Mouse (Mus musculus) left cerebral cortex, postnatal 10 days (tissue): Measurements from ENCODE around the gene Cadps. TPM values are rescaled to one million over a fixed set of nuclear protein-coding genes. Genes with fewer than 3 reads are reported as not detected.
A peak's percentile ranks its signal among the peaks of the same experiment; 100 is the strongest.

Experiments used
- DNase-seq, 2 experiments: peaks; one replicate each; pipeline ENCODE4 v3.0.0; 2021 to 2022; ENCODE audit warnings: low spot score in 2 of 2, mixed read lengths in 1 of 2; ENCODE audit errors: extremely low spot score in 1 of 2
- intact Hi-C: fragments of 180-260 bp; cut with DNase I; formaldehyde crosslinking; loops from one replicate; pipeline ENCODE4 v1.15.1; 2025
- total RNA-seq, 2 experiments: library from RNA; stranded (reverse); gene quantifications; 2 replicates each; pipeline ENCODE4 v1.2.3; 2021

Gene Cadps
- total RNA-seq, 2 experiments from 2014 or later, result 227 to 236 TPM

GRCm38 (mm10) chr14:12551353-12551752 lies 271.5 kb downstream of the Cadps start:
- no peak for DNase-seq
- intact Hi-C loops, result no loop called here

DNA sequence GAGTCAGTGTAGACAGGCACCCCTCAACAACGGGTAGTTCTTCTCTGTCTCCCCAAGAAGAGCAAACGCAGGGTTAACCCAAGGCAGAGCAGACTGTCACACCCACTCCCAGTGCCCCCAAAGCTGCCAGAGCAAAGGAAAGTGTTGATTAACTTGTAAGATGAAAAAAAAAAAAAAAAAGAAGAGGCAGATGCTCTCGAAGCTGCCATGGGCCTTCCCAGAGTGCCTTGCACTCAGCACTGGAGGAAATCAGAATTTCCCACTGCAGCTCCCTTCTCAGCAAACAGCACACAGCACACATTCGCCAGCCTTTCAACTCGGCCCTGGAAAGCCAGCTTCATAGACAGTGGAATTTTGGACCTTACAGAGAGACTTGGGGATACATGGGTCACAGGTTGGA lies 271.9 kb downstream of the Cadps start:
- DNase-seq, result no peak
- intact Hi-C loops, result no loop called here

DNA sequence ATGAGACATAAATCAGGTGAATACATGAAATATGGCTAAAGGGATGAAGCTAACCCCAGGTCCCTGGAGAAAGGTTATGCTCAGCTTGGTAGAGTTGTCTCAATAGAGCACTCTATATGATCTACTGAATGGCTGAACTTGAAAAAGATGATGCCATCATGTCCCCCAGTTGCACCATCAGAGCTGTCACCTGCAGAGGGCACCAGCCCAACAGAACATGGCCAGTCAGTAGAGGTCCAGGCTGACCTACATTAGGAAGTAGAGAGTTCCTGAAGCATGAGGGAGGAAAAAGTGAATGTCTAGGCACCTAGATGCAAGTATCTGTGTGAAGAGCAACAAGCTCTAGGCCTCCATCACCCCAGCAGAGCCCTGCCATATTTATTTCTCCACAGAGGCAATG lies 273.6 kb downstream of the Cadps start:
- intact Hi-C loops, result no loop called here
- DNase-seq, result no peak

GRCm38 (mm10) chr14:12547496-12547895 lies 275.4 kb downstream of the Cadps start:
- intact Hi-C loops, result no loop called here
- DNase-seq, result no peak

DNA sequence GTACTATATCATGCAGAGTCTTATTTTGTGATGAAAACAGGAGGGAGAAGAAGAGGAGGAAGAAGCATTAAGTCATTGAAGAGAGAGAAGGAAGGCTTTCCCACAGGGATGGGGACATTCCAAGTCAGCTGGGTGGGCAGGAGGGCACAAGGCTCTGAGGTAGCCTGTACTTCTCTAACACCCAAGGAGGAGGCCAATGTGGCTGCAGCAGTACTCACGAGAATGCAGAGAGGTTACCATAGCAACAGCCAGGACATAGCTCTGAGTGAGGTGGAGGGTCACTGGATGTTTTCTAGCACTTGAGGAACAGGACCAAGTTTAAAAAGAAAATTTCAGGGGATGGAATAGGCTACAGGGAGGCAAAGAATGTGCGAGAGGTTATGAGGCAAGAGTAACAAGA lies 281.1 kb downstream of the Cadps start:
- DNase-seq, result no peak
- intact Hi-C loops, result no loop called here

- intact Hi-C loops, result no loop called here
- DNase-seq, result no peak
Observed at GRCm38 (mm10) chr14:12539071-12539470, 283.8 kb downstream of the Cadps start.

DNA sequence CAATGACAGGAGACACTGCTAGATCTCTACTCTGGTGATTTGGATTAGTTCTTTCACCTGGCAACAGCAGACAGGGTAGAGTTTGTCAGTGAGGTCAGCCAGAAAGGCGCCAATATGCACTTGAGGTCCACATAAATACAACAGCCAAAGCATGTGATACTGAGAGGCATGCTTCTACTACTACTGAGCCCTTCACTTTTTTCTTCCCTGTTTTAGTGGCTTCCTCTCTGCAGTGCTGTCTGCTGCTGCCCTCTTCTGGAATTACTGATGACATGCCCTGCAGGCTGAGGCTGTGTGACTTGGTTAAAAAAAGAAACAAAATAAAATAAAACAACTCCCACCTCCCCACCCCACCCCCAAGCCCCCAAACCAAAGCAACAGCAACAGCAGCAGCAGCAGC lies 291.8 kb downstream of the Cadps start:
- intact Hi-C loops, result loop anchor here (5.0 kb wide), 3 partner anchors 124 to 374 kb away; no protein-coding TSS in a partner anchor
- peak in 1 of 2 experiments; percentile 39 for DNase-seq

- intact Hi-C loops, result loop anchor here (5.0 kb wide), 3 partner anchors 123 to 373 kb away; no protein-coding TSS in a partner anchor
- no peak for DNase-seq
Observed at GRCm38 (mm10) chr14:12530554-12530953, 292.3 kb downstream of the Cadps start.

DNA sequence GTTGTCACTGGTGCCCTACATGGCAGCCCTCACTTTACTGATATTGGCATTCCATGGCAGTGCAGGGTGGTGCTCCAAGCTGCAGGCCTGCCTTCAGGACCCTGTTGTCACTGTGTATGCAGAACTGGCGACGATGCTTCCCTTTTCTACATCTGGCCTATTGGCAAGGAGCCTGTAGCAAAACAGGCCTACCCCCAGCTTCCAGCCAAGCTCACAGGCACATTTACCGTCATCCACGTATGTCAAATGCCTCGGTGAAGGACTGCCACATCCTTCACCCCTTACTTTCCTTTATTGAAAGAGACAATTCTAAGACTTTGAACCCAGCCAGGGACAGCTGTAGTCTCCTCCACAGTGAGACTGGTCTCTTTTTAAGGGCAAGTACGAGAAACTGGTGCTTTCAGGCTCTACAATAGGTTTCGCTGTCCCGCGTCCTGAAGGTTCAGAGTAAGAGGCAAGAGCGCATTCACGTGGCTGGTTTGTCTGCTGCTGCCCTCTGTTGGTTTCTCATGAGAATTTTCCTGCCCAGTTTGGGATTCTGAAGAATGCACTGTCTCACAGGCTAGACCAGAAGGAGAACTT lies 292.8 kb downstream of the Cadps start:
- intact Hi-C loops, result loop anchor here (5.0 kb wide), 3 partner anchors 123 to 373 kb away; no protein-coding TSS in a partner anchor
- DNase-seq, result peak; percentile 34 to 61

- intact Hi-C loops, result no loop called here
- no peak for DNase-seq
Observed at GRCm38 (mm10) chr14:12527296-12527695, 295.6 kb downstream of the Cadps start.

DNA sequence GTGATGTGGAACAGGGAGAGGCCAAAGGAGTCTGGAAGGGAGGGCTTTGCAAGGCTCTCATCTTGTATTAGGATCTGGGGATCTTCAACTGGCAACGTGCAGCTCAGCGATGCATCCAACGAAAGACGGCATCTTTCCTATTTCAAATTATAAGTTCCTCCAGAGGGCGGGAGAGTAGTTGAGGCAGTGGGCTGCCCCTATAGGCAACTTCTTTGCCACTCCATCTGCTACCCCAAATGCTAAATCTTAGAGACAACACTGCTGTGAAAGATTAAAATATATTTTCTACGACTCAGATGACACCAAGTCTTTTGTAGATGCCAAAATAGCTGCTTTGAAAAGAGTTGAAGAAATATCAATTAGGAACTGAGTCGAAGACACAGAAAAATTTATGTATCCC lies 315.9 kb downstream of the Cadps start:
- DNase-seq, result no peak
- intact Hi-C loops, result no loop called here

GRCm38 (mm10) chr14:12504191-12504947 lies 318.5 kb downstream of the Cadps start:
- no peak for DNase-seq
- intact Hi-C loops, result no loop called here

- peak in 1 of 2 experiments; percentile 40 for DNase-seq
- intact Hi-C loops, result no loop called here
Observed at GRCm38 (mm10) chr14:12462206-12462605, 360.7 kb downstream of the Cadps start.

DNA sequence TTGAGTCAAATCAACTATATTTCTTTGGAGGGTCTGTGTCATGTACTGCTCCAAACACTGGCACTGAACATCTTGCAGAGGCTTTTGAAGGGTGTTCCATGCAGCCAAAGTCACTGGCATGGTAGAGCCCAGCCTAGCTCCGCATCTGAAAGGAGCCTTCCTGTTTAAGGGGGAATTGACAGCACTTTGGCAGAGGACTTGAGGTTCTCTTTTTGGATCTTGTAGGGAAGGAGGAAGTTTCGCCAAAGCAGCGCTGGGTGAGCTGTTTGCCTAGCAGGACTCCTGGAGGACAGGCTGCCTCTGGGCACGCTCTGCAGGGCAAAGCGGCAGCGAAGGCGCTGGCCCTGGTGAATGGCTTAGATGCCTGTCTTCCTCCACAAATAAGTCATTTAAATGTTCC lies 363.2 kb downstream of the Cadps start:
- peak; percentile 27 to 34 for DNase-seq
- intact Hi-C loops, result no loop called here

GRCm38 (mm10) chr14:12455064-12455591 lies 367.8 kb downstream of the Cadps start:
- no peak for DNase-seq
- intact Hi-C loops, result no loop called here

DNA sequence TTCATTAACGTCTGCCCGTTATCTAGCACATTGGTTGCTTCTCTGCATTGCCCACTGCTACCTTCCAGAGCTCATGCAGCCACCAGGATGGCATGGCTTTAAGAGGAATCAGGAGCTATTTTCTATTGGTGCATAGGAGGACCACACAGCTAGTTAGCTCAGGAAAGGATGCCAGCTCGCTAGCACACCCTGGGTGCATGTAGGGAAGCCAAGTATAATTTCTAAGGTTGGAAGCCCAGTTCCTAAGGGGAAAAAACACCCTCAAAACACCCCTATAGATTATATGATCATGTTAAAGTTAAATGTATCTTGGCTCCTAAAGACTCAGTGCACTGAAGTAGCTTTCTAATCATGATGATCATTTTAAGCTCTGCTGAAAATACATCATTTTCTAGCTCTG lies 372.1 kb downstream of the Cadps start:
- DNase-seq, result no peak
- intact Hi-C loops, result no loop called here

- intact Hi-C loops, result no loop called here
- DNase-seq, result no peak
Observed at GRCm38 (mm10) chr14:12448883-12449282, 374.0 kb downstream of the Cadps start.

DNA sequence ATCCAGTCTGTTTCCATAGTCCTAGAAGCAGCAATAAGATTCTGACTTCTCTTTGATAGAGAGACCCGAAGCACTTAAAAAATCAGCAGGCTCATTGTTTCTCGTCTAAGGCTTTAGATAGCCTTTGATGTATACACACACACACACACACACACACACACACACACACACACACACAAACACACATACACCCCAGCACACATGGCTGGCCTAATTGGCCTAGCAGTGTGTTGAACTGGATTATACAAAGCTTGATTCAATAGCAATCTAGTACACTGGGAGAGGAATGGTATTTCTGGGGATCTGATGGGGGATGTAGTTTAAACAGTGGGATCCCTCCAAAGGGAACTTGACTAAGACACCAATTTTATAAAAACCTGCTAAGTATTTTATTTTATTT lies 381.9 kb downstream of the Cadps start:
- intact Hi-C loops, result no loop called here
- DNase-seq, result no peak

DNA sequence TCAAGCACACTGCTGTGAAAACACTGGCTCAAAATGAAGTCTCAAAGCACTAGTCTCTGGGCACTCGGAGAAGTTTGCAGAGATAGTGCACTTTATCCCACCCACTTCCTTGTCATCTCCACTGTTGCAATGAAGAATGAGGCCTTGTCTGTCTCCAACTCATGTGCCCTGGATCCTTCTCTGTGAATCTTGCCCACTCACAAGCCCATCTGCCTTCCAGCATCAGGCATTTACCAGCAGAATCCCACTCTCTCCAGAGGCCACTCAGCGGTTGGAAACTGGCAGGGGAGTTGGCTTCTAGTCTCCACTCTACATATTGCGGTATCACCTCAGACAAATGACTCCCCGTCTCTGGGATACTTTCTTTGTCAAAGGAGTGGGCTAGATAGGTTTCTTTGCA lies 384.9 kb downstream of the Cadps start:
- DNase-seq, result no peak

GRCm38 (mm10) chr14:12437422-12437821 lies 385.5 kb downstream of the Cadps start:
- intact Hi-C loops, result no loop called here
- DNase-seq, result peak in 1 of 2 experiments; percentile 21

More for the DNA sequence above, 384.9 kb downstream of the Cadps start:
- intact Hi-C loops, result no loop called here
